Mouse (Mus musculus) heart, embryonic 10.5 days (tissue): ENCODE measurements around the gene Grik2. TPM values are rescaled to one million over a fixed set of nuclear protein-coding genes. Genes with fewer than 3 reads are reported as not detected.
A peak's percentile ranks its signal among the peaks of the same experiment; 100 is the strongest.

Source experiments
- DNase-seq: peaks from one replicate; pipeline ENCODE4 v3.0.0-alpha.2; 2017; ENCODE audit warnings: low spot score
- H3K27ac ChIP-seq: fragments of 300-500 bp; sonication (generic); 2 replicates; pipeline ENCODE4 v1.5.1; 2016; ENCODE audit warnings: mild to moderate bottlenecking
- H3K27me3 ChIP-seq: fragments of 300-500 bp; sonication (generic); 2 replicates; pipeline ENCODE4 v1.6.1; 2016; ENCODE audit warnings: mild to moderate bottlenecking; ENCODE audit not compliant: poor library complexity, insufficient read depth, severe bottlenecking
- H3K36me3 ChIP-seq: fragments of 300-500 bp; sonication (generic); 2 replicates; pipeline ENCODE4 v1.6.1; 2016; ENCODE audit warnings: mild to moderate bottlenecking, moderate library complexity
- H3K4me1 ChIP-seq: fragments of 300-500 bp; sonication (generic); 2 replicates; pipeline ENCODE4 v1.6.1; 2016; ENCODE audit warnings: mild to moderate bottlenecking
- H3K4me3 ChIP-seq: fragments of 300-500 bp; sonication (generic); 2 replicates; pipeline ENCODE4 v1.5.1; 2016; ENCODE audit warnings: mild to moderate bottlenecking, moderate library complexity
- H3K9me3 ChIP-seq: fragments of 300-500 bp; sonication (generic); 2 replicates; pipeline ENCODE4 v1.6.1; 2016; ENCODE audit warnings: mild to moderate bottlenecking, moderate library complexity
- WGBS: fragments of 180-500 bp; shearing (Covaris S2); methylation state at CpG from one replicate; pipeline ENCODE4 v1.1.7; 2016; 5-methylcytosine and 5-hydroxymethylcytosine counted together
- polyA plus RNA-seq: library from polyadenylated mRNA; unstranded; fragments of >200 nt; fragmentation: Nextera tagmentation; extraction: Ambion mirVana; gene quantifications from 2 replicates; pipeline ENCODE4 v1.2.1, GENCODE M21; 2016

Gene Grik2
- polyA plus RNA-seq = 0.91 and 1.3 TPM in 2 replicates

GRCm38 (mm10) chr10:49788381-49788906, at the start of gene Grik2:
Gene Grik2, minus strand, starts transcription at chr10:49788766.
- no peaks in the 10 kb centered on the region for H3K36me3 ChIP-seq

GRCm38 (mm10) chr10:49834392-49834791, 45.8 kb upstream of the Grik2 start:
- H3K4me3 ChIP-seq = no peak overlapping the region
- H3K27me3 ChIP-seq = no peaks in the 10 kb centered on the region
- no peak overlapping the region for H3K27ac ChIP-seq
- 82% methylated on average over 3 of the region's 3 CpGs for WGBS
- no peak for DNase-seq
- H3K36me3 ChIP-seq = no peaks in the 10 kb centered on the region
- H3K4me1 ChIP-seq = no peaks in the 10 kb centered on the region
- no peaks in the 10 kb centered on the region for H3K9me3 ChIP-seq

More at GRCm38 (mm10) chr10:49788381-49788906, at the start of gene Grik2:
- peak; percentile 77 for DNase-seq
- Histone ChIP-seq H3K4me3 (peak within 1 kb of the TSS; percentile 70), H3K9me3 (no peaks in the 10 kb centered on the region), H3K27me3 (peaks cover 17% of the 10 kb centered on the region), H3K4me1 (peaks cover 6% of the 10 kb centered on the region; the same call in 1 of the 2 replicates), H3K27ac (no peak within 1 kb of the TSS)
- under 1% methylated on average over 41 of the region's 41 CpGs for WGBS

DNA sequence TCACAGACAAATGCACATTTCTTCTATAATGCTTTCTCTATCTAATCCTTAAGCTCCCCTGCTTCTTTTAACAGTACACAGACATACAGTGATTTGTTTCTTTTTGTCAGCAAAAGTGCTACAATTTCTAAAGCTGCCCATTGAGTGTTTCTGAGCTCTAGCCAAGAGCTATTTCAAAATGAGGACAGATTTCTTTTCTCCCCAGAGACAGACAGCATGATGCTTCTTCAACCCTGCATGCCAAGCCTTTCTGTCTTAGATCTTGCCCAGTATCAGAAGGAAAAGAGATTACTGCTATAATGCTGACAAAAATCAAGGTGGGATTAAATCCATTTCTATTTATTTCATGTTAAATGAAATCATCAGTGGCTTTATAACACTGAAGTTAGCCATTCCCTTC, 18.7 kb upstream of the Grik2 start:
- H3K4me1 ChIP-seq = no peaks in the 10 kb centered on the region
- no peaks in the 10 kb centered on the region for H3K36me3 ChIP-seq
- no peaks in the 10 kb centered on the region for H3K9me3 ChIP-seq
- no peak overlapping the region for H3K27ac ChIP-seq
- no peak for DNase-seq
- H3K27me3 ChIP-seq = no peaks in the 10 kb centered on the region
- no peak overlapping the region for H3K4me3 ChIP-seq

- Histone ChIP-seq H3K27ac (no peak overlapping the region), H3K4me1 (no peaks in the 10 kb centered on the region), H3K4me3 (no peak overlapping the region), H3K9me3 (no peaks in the 10 kb centered on the region), H3K27me3 (no peaks in the 10 kb centered on the region), H3K36me3 (no peaks in the 10 kb centered on the region)
- no peak for DNase-seq
- 66% methylated on average over 1 of the region's 1 CpGs for whole genome bisulfite sequencing
Observed at GRCm38 (mm10) chr10:49801001-49801400, 12.4 kb upstream of the Grik2 start.

- H3K36me3 ChIP-seq = no peaks in the 10 kb centered on the region
- no peaks in the 10 kb centered on the region for H3K9me3 ChIP-seq
- no peaks in the 10 kb centered on the region for H3K27me3 ChIP-seq
- no peak overlapping the region for H3K27ac ChIP-seq
- no peak for DNase-seq
- no peak overlapping the region for H3K4me3 ChIP-seq
- no peaks in the 10 kb centered on the region for H3K4me1 ChIP-seq
Observed at GRCm38 (mm10) chr10:49794129-49794528, 5.6 kb upstream of the Grik2 start.

DNA sequence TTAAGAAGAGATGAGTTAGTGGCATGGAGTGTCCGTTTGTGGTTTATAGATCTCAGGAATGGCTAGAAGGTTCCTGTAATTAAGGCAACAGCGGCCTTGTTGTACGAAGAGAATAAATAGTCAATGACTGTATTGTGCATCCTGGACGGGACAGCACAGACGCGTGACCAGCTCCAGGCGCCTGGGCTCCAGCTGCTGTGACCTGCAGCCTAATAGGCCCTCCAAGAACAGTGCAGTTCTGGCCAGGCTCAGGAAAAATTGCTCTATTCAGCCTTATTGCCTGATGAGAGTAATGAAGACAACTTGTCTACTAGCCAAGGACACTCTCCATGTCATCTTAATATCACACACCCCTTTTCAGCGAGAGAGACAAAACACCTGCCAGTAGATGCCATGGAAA, 1.8 kb upstream of the Grik2 start:
- Histone ChIP-seq H3K36me3 (no peaks in the 10 kb centered on the region), H3K27ac (no peak overlapping the region), H3K27me3 (peaks cover 17% of the 10 kb centered on the region), H3K4me3 (no peak overlapping the region), H3K4me1 (peaks cover 6% of the 10 kb centered on the region; the same call in 1 of the 2 replicates), H3K9me3 (no peaks in the 10 kb centered on the region)
- no peak for DNase-seq
- WGBS = 60% methylated on average over 8 of the region's 8 CpGs

DNA sequence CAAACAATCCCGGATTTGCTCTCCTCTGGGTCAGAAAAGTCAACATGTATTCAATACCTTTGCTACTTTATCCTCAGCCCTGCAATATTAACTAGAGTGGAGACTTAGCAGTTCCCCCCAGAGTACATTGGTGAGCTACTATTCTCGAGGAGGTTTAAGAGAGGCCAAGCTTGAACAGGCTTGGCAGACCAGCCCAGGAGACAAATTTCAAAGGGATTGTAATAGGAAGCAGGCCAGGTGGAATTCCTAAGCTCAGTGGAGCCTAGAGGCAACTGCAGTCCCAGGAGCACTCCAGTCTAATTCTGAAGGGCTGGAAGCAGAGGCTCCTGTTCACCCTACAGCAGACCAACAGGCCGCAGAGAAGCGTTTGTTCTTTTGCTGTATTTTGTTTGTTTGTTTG, 1.1 kb upstream of the Grik2 start:
- peaks cover 17% of the 10 kb centered on the region for H3K27me3 ChIP-seq
- H3K4me3 ChIP-seq = no peak overlapping the region
- 38% methylated on average over 4 of the region's 4 CpGs for WGBS
- H3K9me3 ChIP-seq = no peaks in the 10 kb centered on the region
- H3K36me3 ChIP-seq = no peaks in the 10 kb centered on the region
- peaks cover 6% of the 10 kb centered on the region; the same call in 1 of the 2 replicates for H3K4me1 ChIP-seq
- DNase-seq = no peak
- H3K27ac ChIP-seq = no peak overlapping the region

- Histone ChIP-seq H3K9me3 (no peaks in the 10 kb centered on the region), H3K36me3 (no peaks in the 10 kb centered on the region), H3K4me1 (peaks cover 6% of the 10 kb centered on the region; the same call in 1 of the 2 replicates), H3K4me3 (peak overlapping the region; percentile 70), H3K27me3 (peaks cover 17% of the 10 kb centered on the region), H3K27ac (no peak overlapping the region)
- no peak for DNase-seq
- WGBS = 16% methylated on average over 5 of the region's 5 CpGs
Observed at GRCm38 (mm10) chr10:49788914-49789313, 348 bp upstream of the Grik2 start.

DNA sequence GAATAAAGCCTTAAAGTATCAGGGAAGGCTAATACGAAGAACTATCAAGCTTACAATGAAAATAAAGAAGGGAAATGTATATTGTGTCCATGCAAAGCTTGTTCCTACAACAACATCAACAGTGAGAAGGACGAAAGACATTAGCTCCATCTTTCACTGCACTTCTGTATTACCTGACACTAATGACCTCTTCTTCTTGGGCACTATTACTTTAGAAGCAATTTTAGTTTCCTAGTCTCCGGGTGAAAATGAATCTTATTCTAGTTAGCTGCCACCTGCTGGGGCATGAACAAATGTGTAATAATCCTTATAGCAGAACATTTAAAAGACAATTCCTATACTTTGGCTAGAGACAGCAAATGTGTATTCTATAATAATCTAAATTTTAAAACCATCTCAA, 1.9 kb downstream of the Grik2 start:
- DNase-seq = no peak
- 45% methylated on average over 3 of the region's 3 CpGs for WGBS
- H3K4me3 ChIP-seq = no peak overlapping the region

DNA sequence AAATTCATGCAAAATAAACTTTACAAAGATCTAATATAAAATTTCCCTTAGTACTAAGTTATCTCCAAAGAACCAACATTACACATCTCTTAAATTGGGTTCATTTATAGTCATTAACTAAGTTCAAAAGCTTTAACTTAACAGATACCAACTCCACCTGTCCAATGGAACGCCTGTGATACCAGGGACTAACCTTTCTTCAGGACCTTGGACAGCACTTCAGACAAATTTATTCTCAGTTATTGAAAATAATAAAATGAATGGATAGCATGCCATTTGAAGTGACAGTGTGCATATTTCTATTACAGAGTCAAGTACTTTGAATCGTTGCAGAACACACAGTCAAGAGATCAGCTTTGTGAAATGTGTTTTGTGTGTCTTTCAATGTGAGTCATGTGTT, 3.1 kb downstream of the Grik2 start:
- no peaks in the 10 kb centered on the region for H3K9me3 ChIP-seq
- DNase-seq = no peak
- WGBS = 43% methylated on average over 2 of the region's 2 CpGs
- no peaks in the 10 kb centered on the region for H3K36me3 ChIP-seq
- no peak overlapping the region for H3K27ac ChIP-seq
- no peak overlapping the region for H3K4me3 ChIP-seq
- H3K27me3 ChIP-seq = peaks cover 17% of the 10 kb centered on the region
- peaks cover 6% of the 10 kb centered on the region; the same call in 1 of the 2 replicates for H3K4me1 ChIP-seq

More for the DNA sequence above, 1.9 kb downstream of the Grik2 start:
- no peak overlapping the region for H3K27ac ChIP-seq
- no peaks in the 10 kb centered on the region for H3K36me3 ChIP-seq
- H3K9me3 ChIP-seq = no peaks in the 10 kb centered on the region
- peaks cover 6% of the 10 kb centered on the region; the same call in 1 of the 2 replicates for H3K4me1 ChIP-seq
- H3K27me3 ChIP-seq = peaks cover 17% of the 10 kb centered on the region

GRCm38 (mm10) chr10:49784831-49785230, 3.7 kb downstream of the Grik2 start:
- no peaks in the 10 kb centered on the region for H3K9me3 ChIP-seq
- no peaks in the 10 kb centered on the region for H3K36me3 ChIP-seq
- peaks cover 6% of the 10 kb centered on the region; the same call in 1 of the 2 replicates for H3K4me1 ChIP-seq
- H3K27ac ChIP-seq = no peak overlapping the region
- no peak for DNase-seq
- 12% methylated on average over 2 of the region's 2 CpGs for WGBS
- H3K4me3 ChIP-seq = no peak overlapping the region
- peaks cover 17% of the 10 kb centered on the region for H3K27me3 ChIP-seq

GRCm38 (mm10) chr10:49782741-49783691, 5.5 kb downstream of the Grik2 start:
- peaks cover 12% of the 10 kb centered on the region for H3K27me3 ChIP-seq
- no peak overlapping the region for H3K27ac ChIP-seq
- DNase-seq = peak; percentile 74
- peak overlapping the region; percentile 65 for H3K4me3 ChIP-seq
- H3K9me3 ChIP-seq = no peaks in the 10 kb centered on the region
- H3K36me3 ChIP-seq = no peaks in the 10 kb centered on the region
- H3K4me1 ChIP-seq = no peaks in the 10 kb centered on the region
- 1% methylated on average over 44 of the region's 44 CpGs for WGBS

- H3K27me3 ChIP-seq = peaks cover 3% of the 10 kb centered on the region; the same call in 1 of the 2 replicates
- no peak overlapping the region for H3K27ac ChIP-seq
- H3K4me3 ChIP-seq = peak overlapping the region; percentile 65
- H3K9me3 ChIP-seq = no peaks in the 10 kb centered on the region
- 11% methylated on average over 7 of the region's 7 CpGs for WGBS
- no peaks in the 10 kb centered on the region for H3K4me1 ChIP-seq
- H3K36me3 ChIP-seq = no peaks in the 10 kb centered on the region
- no peak for DNase-seq
Observed at GRCm38 (mm10) chr10:49782061-49782460, 6.5 kb downstream of the Grik2 start.
